Mouse (Mus musculus) liver, embryonic 12.5 days (tissue): ENCODE measurements around the gene Usp12. TPM values are rescaled to one million over a fixed set of nuclear protein-coding genes. Genes with fewer than 3 reads are reported as not detected.

Experiments
- ATAC-seq: fragments of 200-750 bp; cut with Nextera tagmentation; 2 replicates; pipeline ENCODE4 v1.8.0; 2017; ENCODE audit warnings: moderate number of reproducible peaks, mild to moderate bottlenecking, moderate library complexity
- H3K27ac ChIP-seq: fragments of 300-500 bp; sonication (generic); 2 replicates; pipeline ENCODE4 v1.5.1; 2016; ENCODE audit warnings: mild to moderate bottlenecking
- H3K27me3 ChIP-seq: fragments of 300-500 bp; sonication (generic); replicated peaks from 2 replicates; pipeline ENCODE4 v1.6.1; 2016; ENCODE audit warnings: mild to moderate bottlenecking, moderate library complexity
- H3K36me3 ChIP-seq: fragments of 300-500 bp; sonication (generic); 2 replicates; pipeline ENCODE4 v1.6.1; 2016; ENCODE audit warnings: mild to moderate bottlenecking, moderate library complexity
- H3K4me1 ChIP-seq: fragments of 300-500 bp; sonication (generic); 2 replicates; pipeline ENCODE4 v1.6.1; 2016
- H3K4me2 ChIP-seq: fragments of 300-500 bp; sonication (generic); 2 replicates; pipeline ENCODE4 v1.6.1; 2016; ENCODE audit warnings: mild to moderate bottlenecking, moderate library complexity
- H3K4me3 ChIP-seq: fragments of 300-500 bp; sonication (generic); 2 replicates; pipeline ENCODE4 v1.5.1; 2016; ENCODE audit warnings: mild to moderate bottlenecking, moderate library complexity
- H3K9ac ChIP-seq: fragments of 300-500 bp; sonication (generic); 2 replicates; pipeline ENCODE4 v1.6.1; 2016; ENCODE audit warnings: mild to moderate bottlenecking, moderate library complexity
- H3K9me3 ChIP-seq: fragments of 300-500 bp; sonication (generic); replicated peaks from 2 replicates; pipeline ENCODE4 v1.6.1; 2016; ENCODE audit warnings: mild to moderate bottlenecking, moderate library complexity
- WGBS: fragments of 180-500 bp; shearing (Covaris S2); methylation state at CpG from one replicate; pipeline ENCODE4 v1.1.7; 2016; ENCODE audit not compliant: insufficient replicate concordance; 5-methylcytosine and 5-hydroxymethylcytosine counted together
- polyA plus RNA-seq: library from polyadenylated mRNA; unstranded; fragments of >200 nt; fragmentation: Nextera tagmentation; extraction: Ambion mirVana; gene quantifications from 2 replicates; pipeline ENCODE4 v1.2.1, GENCODE M21; 2016

Usp12 gene
- polyA plus RNA-seq, 1 experiment from 2014 or later = 13.9 TPM

DNA sequence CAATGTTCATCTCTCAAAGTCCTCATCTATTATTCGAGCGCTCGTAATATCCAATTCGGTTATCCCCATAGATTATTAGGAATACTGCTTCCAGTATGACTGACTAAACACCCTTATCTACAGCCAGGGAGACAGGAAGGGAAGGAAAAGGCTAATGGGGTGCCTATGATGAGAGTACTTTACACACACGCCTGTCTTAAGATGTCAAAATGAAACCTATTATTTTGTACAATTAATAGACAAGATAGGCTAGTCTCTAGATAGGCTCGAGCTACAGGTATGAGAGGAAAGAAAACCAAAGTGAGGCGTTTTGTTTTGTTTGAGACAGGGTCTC is 37.6 kb upstream of the Usp12 start:
- peak; percentile 33 for ATAC-seq
- H3K4me1 ChIP-seq = peaks cover 49% of the 10 kb centered on the region
- no peaks in the 10 kb centered on the region for H3K27me3 ChIP-seq

DNA sequence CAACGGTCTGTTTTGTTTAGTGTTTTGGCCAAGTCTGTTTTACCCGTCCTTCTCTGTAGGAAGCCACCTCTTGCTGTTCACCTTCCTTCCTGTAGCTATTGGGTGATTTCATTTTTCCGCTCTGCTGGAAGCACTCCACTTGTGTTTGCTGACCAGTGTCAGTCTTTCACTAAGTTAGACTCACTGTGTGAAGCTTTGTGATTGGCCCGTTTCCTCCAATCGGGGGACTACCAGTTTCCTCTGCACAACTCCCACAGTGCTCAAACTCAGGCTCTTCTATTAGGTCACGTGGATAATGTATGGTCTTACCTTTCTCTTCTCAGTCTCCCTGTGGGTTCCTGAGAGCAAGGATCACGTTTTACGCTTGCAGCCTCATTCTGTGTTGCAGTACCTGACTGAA is 34.7 kb upstream of the Usp12 start:
- H3K27me3 ChIP-seq = no peaks in the 10 kb centered on the region
- WGBS = 29% methylated on average over 8 of the region's 8 CpGs
- H3K27ac ChIP-seq = peak overlapping the region; percentile 66
- peak; percentile 28; the same call in 1 of the 2 replicates for ATAC-seq
- H3K9me3 ChIP-seq = no peaks in the 10 kb centered on the region
- peaks cover 8% of the 10 kb centered on the region for H3K36me3 ChIP-seq
- H3K4me3 ChIP-seq = peak overlapping the region; percentile 27
- peak overlapping the region; percentile 56 for H3K4me2 ChIP-seq
- peaks cover 37% of the 10 kb centered on the region for H3K4me1 ChIP-seq
- H3K9ac ChIP-seq = peak overlapping the region; percentile 32

More for the DNA sequence above, 37.6 kb upstream of the Usp12 start:
- Histone ChIP-seq H3K4me2 (peak overlapping the region; percentile 75), H3K36me3 (peaks cover 36% of the 10 kb centered on the region), H3K27ac (peak overlapping the region; percentile 87), H3K9me3 (no peaks in the 10 kb centered on the region), H3K9ac (peak overlapping the region; percentile 91), H3K4me3 (peak overlapping the region; percentile 89)
- WGBS = 47% methylated on average over 7 of the region's 7 CpGs

DNA sequence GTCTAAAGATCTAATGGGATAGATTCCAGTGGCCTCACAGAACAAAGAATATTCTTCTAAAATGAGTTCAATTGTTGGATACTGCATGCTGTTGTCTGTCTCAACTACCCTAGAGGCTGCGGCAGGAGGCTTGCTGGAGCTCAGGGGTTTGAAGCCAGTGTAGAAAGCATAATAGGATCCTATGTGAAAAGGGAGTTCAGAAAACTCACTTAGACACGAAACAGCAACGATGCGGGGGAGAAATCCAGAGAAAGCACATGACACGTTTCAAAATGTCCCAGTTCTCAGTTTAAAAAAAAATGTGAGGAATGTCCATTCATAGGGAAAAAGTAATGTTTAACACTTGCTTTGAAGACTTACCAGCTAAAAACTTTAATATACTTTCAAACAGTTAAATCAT is 28.2 kb upstream of the Usp12 start:
- ATAC-seq = no peak
- no peak overlapping the region for H3K4me3 ChIP-seq
- peaks cover 12% of the 10 kb centered on the region for H3K4me1 ChIP-seq
- 83% methylated on average over 5 of the region's 5 CpGs for WGBS
- no peaks in the 10 kb centered on the region for H3K27me3 ChIP-seq
- H3K36me3 ChIP-seq = no peaks in the 10 kb centered on the region
- H3K9ac ChIP-seq = no peak overlapping the region
- H3K27ac ChIP-seq = no peak overlapping the region
- no peaks in the 10 kb centered on the region for H3K9me3 ChIP-seq
- H3K4me2 ChIP-seq = no peak overlapping the region

DNA sequence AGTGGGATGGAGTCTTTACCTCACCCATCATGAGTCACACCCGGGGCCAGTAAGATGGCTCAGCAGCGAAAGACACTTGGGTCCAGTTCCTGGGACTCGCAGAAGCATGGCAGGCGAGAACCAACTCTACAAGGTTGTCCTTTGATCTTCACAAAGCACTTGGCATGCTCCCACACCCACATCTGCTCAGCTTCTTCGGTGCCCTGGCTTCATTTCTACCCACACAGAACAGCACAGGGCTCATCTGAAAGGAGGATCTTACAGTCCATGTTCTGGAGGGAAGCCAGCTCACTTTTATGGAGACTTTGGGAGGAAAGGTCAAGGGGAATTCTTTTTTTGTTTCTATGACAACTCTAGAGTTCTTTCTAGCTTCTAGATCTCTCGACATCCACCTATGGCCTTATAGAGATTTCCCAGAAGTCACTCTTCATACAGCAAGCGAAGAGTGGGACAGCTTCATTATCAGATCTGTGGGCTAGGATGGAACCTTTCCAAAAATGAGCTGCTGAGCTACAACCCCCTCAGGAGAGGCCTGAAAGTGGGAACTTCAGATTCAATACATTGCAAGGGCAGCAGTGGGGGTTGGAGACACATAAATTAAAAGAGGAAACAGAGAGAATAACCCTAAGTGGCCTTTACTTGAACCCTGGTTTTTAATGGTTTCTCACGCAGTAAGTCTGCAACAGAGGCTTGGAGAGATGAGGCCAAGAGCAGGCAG is 24.3 kb upstream of the Usp12 start:
- H3K4me3 ChIP-seq = no peak overlapping the region
- no peaks in the 10 kb centered on the region for H3K27me3 ChIP-seq
- ATAC-seq = no peak
- H3K9ac ChIP-seq = no peak overlapping the region
- H3K27ac ChIP-seq = no peak overlapping the region
- 58% methylated on average over 8 of the region's 8 CpGs for whole genome bisulfite sequencing
- H3K4me1 ChIP-seq = peaks cover 2% of the 10 kb centered on the region
- H3K4me2 ChIP-seq = no peak overlapping the region
- H3K36me3 ChIP-seq = no peaks in the 10 kb centered on the region
- no peaks in the 10 kb centered on the region for H3K9me3 ChIP-seq

DNA sequence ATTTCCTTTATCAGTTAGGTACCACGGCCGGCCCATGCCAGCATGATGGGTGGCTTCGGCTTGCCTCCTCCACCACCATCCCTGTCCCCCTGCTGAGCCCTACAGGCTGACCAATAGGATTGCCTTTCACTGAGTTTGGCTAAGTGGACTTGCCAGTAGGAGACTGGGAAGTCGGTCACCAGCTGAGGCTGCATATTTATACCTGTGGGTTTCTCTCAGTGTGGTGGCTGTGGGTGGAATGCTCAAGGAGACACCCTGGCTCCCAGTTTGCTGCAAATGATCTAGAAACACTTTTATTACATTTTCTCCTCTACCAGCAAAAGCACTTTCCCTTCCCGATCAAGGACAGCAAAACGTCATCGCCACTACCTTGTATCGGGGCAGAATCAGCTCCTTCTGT is 22.8 kb upstream of the Usp12 start:
- no peak overlapping the region for H3K4me2 ChIP-seq
- no peaks in the 10 kb centered on the region for H3K27me3 ChIP-seq
- H3K36me3 ChIP-seq = no peaks in the 10 kb centered on the region
- no peak overlapping the region for H3K9ac ChIP-seq
- H3K4me1 ChIP-seq = no peaks in the 10 kb centered on the region
- H3K4me3 ChIP-seq = no peak overlapping the region
- H3K27ac ChIP-seq = no peak overlapping the region
- 77% methylated on average over 8 of the region's 8 CpGs for WGBS
- 0 out of 2 replicates have a peak, but pooled peaks cover 3% of the 10 kb centered on the region for H3K9me3 ChIP-seq
- no peak for ATAC-seq

DNA sequence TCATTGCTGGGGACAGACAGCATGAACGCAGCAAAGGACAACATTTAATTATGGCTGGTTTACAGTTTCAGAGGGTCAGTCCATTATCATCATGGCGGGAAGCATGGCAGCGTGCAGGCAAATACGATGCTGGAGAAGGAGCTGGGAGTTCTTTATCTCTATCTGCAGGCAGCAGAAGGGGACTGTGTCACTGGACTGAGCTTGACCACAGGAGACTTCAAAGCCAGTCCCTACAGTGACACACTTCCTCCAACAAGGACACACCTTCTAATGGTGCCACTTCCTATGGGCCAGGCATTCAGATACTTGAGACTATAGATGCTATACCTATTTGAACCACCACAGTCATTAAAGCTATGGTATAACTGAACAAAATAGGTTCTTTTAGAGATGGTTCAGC is 20.6 kb upstream of the Usp12 start:
- Histone ChIP-seq H3K4me2 (no peak overlapping the region), H3K9me3 (0 out of 2 replicates have a peak, but pooled peaks cover 3% of the 10 kb centered on the region), H3K4me3 (no peak overlapping the region), H3K27ac (no peak overlapping the region), H3K27me3 (no peaks in the 10 kb centered on the region), H3K4me1 (no peaks in the 10 kb centered on the region), H3K36me3 (no peaks in the 10 kb centered on the region), H3K9ac (no peak overlapping the region)
- no peak for ATAC-seq
- 26% methylated on average over 4 of the region's 4 CpGs for whole genome bisulfite sequencing

DNA sequence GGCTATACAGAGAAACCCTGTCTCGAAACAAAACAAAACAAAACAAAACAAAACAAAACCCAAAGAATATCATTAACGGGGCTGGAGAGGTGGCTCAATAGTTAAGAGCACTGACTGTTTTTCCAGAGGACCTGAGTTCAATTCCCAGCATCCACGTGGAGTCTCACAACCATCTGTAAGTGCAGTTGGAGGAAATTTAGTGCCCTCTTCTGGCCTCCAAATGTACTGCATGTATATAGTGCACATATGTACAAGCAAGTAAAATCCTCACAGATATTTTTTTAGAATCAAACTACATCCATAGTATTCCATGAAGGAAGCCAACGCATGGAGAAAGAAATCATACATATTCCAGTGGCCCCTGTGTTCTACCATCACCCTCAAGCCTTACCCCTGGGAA is 18.6 kb upstream of the Usp12 start:
- WGBS = 75% methylated on average over 4 of the region's 4 CpGs
- Histone ChIP-seq H3K9me3 (0 out of 2 replicates have a peak, but pooled peaks cover 3% of the 10 kb centered on the region), H3K4me1 (no peaks in the 10 kb centered on the region), H3K4me3 (no peak overlapping the region), H3K9ac (no peak overlapping the region), H3K27me3 (0 out of 2 replicates have a peak, but pooled peaks cover 3% of the 10 kb centered on the region), H3K27ac (no peak overlapping the region), H3K36me3 (no peaks in the 10 kb centered on the region), H3K4me2 (no peak overlapping the region)
- no peak for ATAC-seq

DNA sequence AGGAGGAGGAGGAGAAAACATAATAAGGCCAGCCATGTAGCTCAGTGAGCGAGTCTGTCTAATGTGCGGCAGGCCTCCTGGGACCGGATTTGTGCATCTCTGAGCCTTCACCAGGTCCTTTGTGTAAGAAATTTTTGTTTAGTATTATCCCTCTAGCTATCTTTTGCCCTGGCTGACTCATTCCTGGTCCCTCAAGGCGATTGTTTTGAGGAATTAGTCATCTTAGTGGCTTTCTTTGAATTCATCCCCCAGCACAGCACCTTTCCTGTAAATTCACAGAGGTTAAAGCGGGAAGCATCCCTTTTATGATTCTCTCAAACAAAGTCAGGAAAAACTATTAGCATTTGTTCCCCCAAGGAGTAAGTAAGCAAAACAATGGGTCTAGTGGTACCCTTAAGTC is 18.1 kb upstream of the Usp12 start:
- Histone ChIP-seq H3K9me3 (0 out of 2 replicates have a peak, but pooled peaks cover 3% of the 10 kb centered on the region), H3K27ac (no peak overlapping the region), H3K4me2 (no peak overlapping the region), H3K36me3 (no peaks in the 10 kb centered on the region), H3K27me3 (0 out of 2 replicates have a peak, but pooled peaks cover 8% of the 10 kb centered on the region), H3K4me3 (no peak overlapping the region), H3K4me1 (no peaks in the 10 kb centered on the region), H3K9ac (no peak overlapping the region)
- no peak for ATAC-seq
- WGBS = 83% methylated on average over 5 of the region's 5 CpGs

DNA sequence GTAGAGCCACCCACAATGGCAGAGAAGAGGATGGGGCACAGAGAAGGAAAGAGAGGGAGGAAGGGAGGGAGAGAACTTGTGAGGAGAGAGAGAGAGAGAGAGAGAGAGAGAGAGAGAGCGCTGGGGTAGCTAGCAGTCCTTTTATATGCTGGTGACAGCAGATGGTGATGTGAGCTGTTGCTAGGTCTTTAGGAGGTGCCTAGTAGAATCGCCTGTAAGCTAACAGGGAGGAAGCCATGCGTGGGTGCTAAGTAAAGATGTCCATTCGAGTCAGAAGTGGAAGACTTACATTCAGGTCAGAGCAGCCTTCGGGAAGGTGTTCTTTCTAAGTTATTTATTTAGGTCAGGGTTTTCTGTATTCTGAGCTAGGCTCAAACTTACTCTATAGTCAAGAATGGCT is 15.1 kb upstream of the Usp12 start:
- Histone ChIP-seq H3K27ac (no peak overlapping the region), H3K27me3 (0 out of 2 replicates have a peak, but pooled peaks cover 8% of the 10 kb centered on the region), H3K9me3 (0 out of 2 replicates have a peak, but pooled peaks cover 3% of the 10 kb centered on the region), H3K4me2 (no peak overlapping the region), H3K36me3 (no peaks in the 10 kb centered on the region), H3K9ac (no peak overlapping the region), H3K4me1 (no peaks in the 10 kb centered on the region), H3K4me3 (no peak overlapping the region)
- 59% methylated on average over 5 of the region's 5 CpGs for WGBS
- ATAC-seq = no peak

DNA sequence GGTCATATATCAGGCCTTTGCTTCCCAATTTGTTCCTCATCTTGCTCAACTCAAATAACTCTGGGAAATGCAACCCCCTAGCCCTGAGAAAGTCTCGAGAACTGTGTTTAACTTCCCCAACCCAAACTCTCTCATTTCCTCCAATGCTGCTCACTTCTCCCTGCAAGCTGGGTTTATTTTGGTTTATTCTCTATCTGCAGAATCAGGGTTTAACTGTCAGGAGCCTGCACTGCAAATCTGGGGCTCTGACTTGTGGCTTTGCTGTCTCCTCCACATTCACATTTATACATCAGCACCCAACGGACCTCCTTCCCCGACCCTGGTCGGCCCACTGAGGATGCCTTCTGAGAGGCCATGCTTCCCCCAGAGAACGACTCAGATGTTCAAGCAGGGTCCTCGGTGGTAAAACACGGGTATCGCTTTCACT is 11.2 kb upstream of the Usp12 start:
- Histone ChIP-seq H3K27me3 (0 out of 2 replicates have a peak, but pooled peaks cover 8% of the 10 kb centered on the region), H3K36me3 (no peaks in the 10 kb centered on the region), H3K4me2 (no peak overlapping the region), H3K4me3 (no peak overlapping the region), H3K27ac (no peak overlapping the region), H3K4me1 (no peaks in the 10 kb centered on the region), H3K9me3 (0 out of 2 replicates have a peak, but pooled peaks cover 8% of the 10 kb centered on the region), H3K9ac (no peak overlapping the region)
- 48% methylated on average over 8 of the region's 8 CpGs for WGBS
- ATAC-seq = no peak

DNA sequence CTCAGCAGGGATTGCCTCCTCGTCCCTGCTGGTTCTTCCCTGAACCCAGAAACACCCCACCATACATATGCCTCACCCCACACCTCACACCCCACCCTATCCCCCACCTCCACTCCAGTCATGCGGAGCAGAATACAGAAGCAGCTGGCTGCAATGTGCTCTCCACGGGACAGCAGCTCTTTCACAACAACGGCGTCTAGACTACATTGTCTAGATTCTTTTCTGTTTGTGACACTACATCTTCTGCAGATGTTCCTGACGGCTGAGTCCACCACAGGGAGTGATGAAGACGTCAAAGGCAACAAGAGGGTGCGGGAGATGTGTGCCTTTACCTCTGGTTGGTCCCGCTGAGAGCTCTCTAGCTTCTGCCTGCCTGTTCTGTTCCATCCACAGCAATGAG is 3.2 kb upstream of the Usp12 start:
- Histone ChIP-seq H3K9ac (no peak overlapping the region), H3K36me3 (no peaks in the 10 kb centered on the region), H3K27me3 (no peaks in the 10 kb centered on the region; the same call in 1 of the 2 replicates), H3K4me1 (peaks cover 44% of the 10 kb centered on the region), H3K9me3 (0 out of 2 replicates have a peak, but pooled peaks cover 8% of the 10 kb centered on the region), H3K27ac (no peak overlapping the region), H3K4me2 (no peak overlapping the region), H3K4me3 (no peak overlapping the region)
- ATAC-seq = no peak
- 52% methylated on average over 9 of the region's 9 CpGs for WGBS

DNA sequence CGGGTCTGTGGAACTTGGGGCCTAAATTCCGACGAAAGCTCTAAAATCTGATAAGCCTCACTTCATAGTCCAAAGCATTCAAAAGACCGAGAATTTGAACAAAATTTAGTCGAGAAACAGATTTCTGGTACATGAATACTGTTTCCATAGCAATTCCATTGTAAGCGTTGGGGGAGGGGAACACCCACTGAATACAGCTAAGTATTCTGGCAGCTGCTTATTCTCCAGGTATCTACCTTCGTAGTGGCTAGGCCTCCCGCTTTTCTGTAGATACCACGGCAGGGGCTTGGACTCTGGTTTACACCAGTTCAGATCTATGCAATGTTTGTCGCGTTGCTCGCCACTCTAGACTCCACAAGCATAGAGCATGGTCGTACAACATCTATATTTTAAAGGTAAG is 922 bp upstream of the Usp12 start:
- H3K4me1 ChIP-seq = peaks cover 66% of the 10 kb centered on the region
- H3K9ac ChIP-seq = no peak overlapping the region
- no peak for ATAC-seq
- H3K36me3 ChIP-seq = no peaks in the 10 kb centered on the region
- H3K27ac ChIP-seq = 0 out of 2 replicates have a peak overlapping the region, but pooled peaks have one; percentile 57
- 73% methylated on average over 13 of the region's 13 CpGs for WGBS
- no peak overlapping the region for H3K4me3 ChIP-seq
- no peak overlapping the region for H3K4me2 ChIP-seq
- no peaks in the 10 kb centered on the region; the same call in 1 of the 2 replicates for H3K27me3 ChIP-seq
- H3K9me3 ChIP-seq = no peaks in the 10 kb centered on the region
